11 mouse cellular contexts compared by ENCODE assay signal in the genomic region with DNA sequence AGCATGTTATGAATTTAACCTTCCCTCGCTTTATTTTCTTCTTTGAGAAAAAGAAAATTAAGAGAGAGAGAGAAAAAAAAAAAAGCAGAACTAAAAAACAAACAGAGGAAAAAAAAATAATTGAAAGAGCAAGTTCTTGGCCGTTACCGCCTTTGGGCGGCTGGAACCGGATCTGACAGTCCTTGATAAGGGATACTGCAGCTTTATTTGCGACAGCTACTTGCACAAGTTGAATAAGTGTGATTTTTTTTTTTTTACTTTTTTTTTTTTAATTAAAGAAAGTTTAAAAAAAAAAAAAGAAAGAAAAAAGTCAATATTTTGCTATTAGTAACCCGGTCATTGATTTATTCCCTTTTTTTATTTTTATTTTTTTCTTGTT.
DNase-seq lines count a peak whose midpoint lies in the region; ATAC-seq lines count a peak whose summit lies in the region.
"Had no signal": no experiment of that assay in that cellular context is flagged by ENCODE, and none has a peak within 500 bp of the region (broad histone marks: within the 10 kb centered on the region; RNA-seq: fewer than 3 reads in every experiment).

No protein-coding gene starts in this region.

- peak; percentile 31 to 39 for DNase-seq in kidney, postnatal 25 days
- DNase-seq in kidney, adult 18-20 months: no peak
- peak; percentile 88 for DNase-seq in c-Kit-negative CD71-positive TER-119-positive erythroid progenitor cells, embryonic 14.5 days (ENCODE audit: low read depth, low spot score)
- DNase-seq in embryonic facial prominence, embryonic 11.5 days (ENCODE audit: low spot score): peak; percentile 51
- DNase-seq in midbrain, embryonic 14.5 days: peak; percentile 69
- no peak for DNase-seq in cerebellum, adult 8-10 months
- no peak for DNase-seq in left cerebral cortex, adult 18-20 months (ENCODE audit: low spot score in 2 of 2)
- DNase-seq: gastrocnemius, postnatal 14 days had no signal

- no peak overlapping the region for H3K4me3 ChIP-seq in embryonic facial prominence, embryonic 11.5 days (ENCODE audit: low read depth, low read length)
- no peak overlapping the region for H3K4me3 ChIP-seq in midbrain, embryonic 14.5 days (replicated peaks; ENCODE audit: low read depth, low read length)
- H3K4me3 ChIP-seq: embryonic facial prominence, embryonic 15.5 days; limb, embryonic 12.5 days had no signal

- H3K4me1 ChIP-seq in embryonic facial prominence, embryonic 11.5 days (ENCODE audit: control insufficient read depth, insufficient read depth, low read length): no peaks in the 10 kb centered on the region
- H3K4me1 ChIP-seq in midbrain, embryonic 14.5 days (ENCODE audit: control insufficient read depth, insufficient read depth, low read length): peaks cover 18% of the 10 kb centered on the region; the same call in 1 of the 2 replicates
- H3K4me1 ChIP-seq: embryonic facial prominence, embryonic 15.5 days had no signal

- no peak overlapping the region for H3K27ac ChIP-seq in embryonic facial prominence, embryonic 11.5 days (replicated peaks; ENCODE audit: low read depth, low read length)
- peak overlapping the region; percentile 52 for H3K27ac ChIP-seq in midbrain, embryonic 14.5 days (replicated peaks; ENCODE audit: low read depth, low read length)
- H3K27ac ChIP-seq: embryonic facial prominence, embryonic 15.5 days; limb, embryonic 12.5 days had no signal

- 77% methylated on average over 7 of the region's 7 CpGs for WGBS in embryonic facial prominence, embryonic 11.5 days
- WGBS in midbrain, embryonic 14.5 days: 54% methylated on average over 7 of the region's 7 CpGs

- no peak overlapping the region for H3K9ac ChIP-seq in embryonic facial prominence, embryonic 11.5 days (replicated peaks; ENCODE audit: low read length)
- no peak overlapping the region for H3K9ac ChIP-seq in midbrain, embryonic 14.5 days (replicated peaks; ENCODE audit: low read length)
- H3K9ac ChIP-seq: embryonic facial prominence, embryonic 15.5 days; limb, embryonic 12.5 days had no signal

- no peaks in the 10 kb centered on the region for H3K27me3 ChIP-seq in embryonic facial prominence, embryonic 11.5 days (ENCODE audit: control insufficient read depth, insufficient read depth, low read length)
- no peaks in the 10 kb centered on the region for H3K27me3 ChIP-seq in midbrain, embryonic 14.5 days (ENCODE audit: control insufficient read depth, insufficient read depth, low read length)
- H3K27me3 ChIP-seq: embryonic facial prominence, embryonic 15.5 days; limb, embryonic 12.5 days had no signal

- ATAC-seq in embryonic facial prominence, embryonic 11.5 days (replicated peaks; ENCODE audit: insufficient number of reproducible peaks, low FRiP score, low TSS enrichment, low read depth): no peak
- ATAC-seq in midbrain, embryonic 14.5 days (ENCODE audit: low FRiP score, low TSS enrichment): no peak
- ATAC-seq: intestine, postnatal 0 days had no signal

- H3K4me2 ChIP-seq in embryonic facial prominence, embryonic 11.5 days (ENCODE audit: low read depth, low read length): no peak overlapping the region
- no peak overlapping the region for H3K4me2 ChIP-seq in midbrain, embryonic 14.5 days (ENCODE audit: low read length)
- H3K4me2 ChIP-seq: embryonic facial prominence, embryonic 15.5 days; limb, embryonic 12.5 days had no signal

- H3K9me3 ChIP-seq in embryonic facial prominence, embryonic 11.5 days (replicated peaks; ENCODE audit: control insufficient read depth, low read length): no peaks in the 10 kb centered on the region
- no peaks in the 10 kb centered on the region for H3K9me3 ChIP-seq in midbrain, embryonic 14.5 days (ENCODE audit: control insufficient read depth, low read length)
- H3K9me3 ChIP-seq: embryonic facial prominence, embryonic 15.5 days; limb, embryonic 12.5 days had no signal

- H3K36me3 ChIP-seq in embryonic facial prominence, embryonic 11.5 days (replicated peaks; ENCODE audit: control insufficient read depth, insufficient read depth, low read depth, low read length): no peaks in the 10 kb centered on the region; the same call in none of the 2 replicates
- peaks cover 20% of the 10 kb centered on the region for H3K36me3 ChIP-seq in midbrain, embryonic 14.5 days (ENCODE audit: control insufficient read depth, insufficient read depth, low read length)

Comparison
In these comparisons a context has a peak if more than half of its experiments do, and no peak if none do; other contexts are left out.
1. DNase-seq: peak in kidney, postnatal 25 days (2 of 2), c-Kit-negative CD71-positive TER-119-positive erythroid progenitor cells, embryonic 14.5 days (single experiment), embryonic facial prominence, embryonic 11.5 days (single experiment) and midbrain, embryonic 14.5 days (single experiment); none in kidney, adult 18-20 months (single experiment), cerebellum, adult 8-10 months (single experiment) and left cerebral cortex, adult 18-20 months (0 of 2).